Mouse (Mus musculus) CH12.LX (cell line): ENCODE data around the gene Mpz. TPM values are rescaled to one million over a fixed set of nuclear protein-coding genes. Genes with fewer than 3 reads are reported as not detected.

Source experiments
- DNase-seq: peaks from one replicate; pipeline ENCODE4 v3.0.0-alpha.2; 2013; ENCODE audit errors: extremely low read depth
- H3K27ac ChIP-seq: 2 replicates; pipeline ENCODE4 v1.5.1; 2012; ENCODE audit warnings: low read depth, mild to moderate bottlenecking, control low read depth, moderate library complexity; ENCODE audit not compliant: insufficient read depth
- H3K27me3 ChIP-seq: replicated peaks from 2 replicates; pipeline ENCODE3; 2012; ENCODE audit warnings: inconsistent platforms
- H3K36me3 ChIP-seq, 2 experiments: replicated peaks in 1 of 2; 2 replicates each; pipeline versions ENCODE3 to v1.6.1; 2012; ENCODE audit warnings: inconsistent platforms in 1 of 2, low read length in 1 of 2, mild to moderate bottlenecking in 1 of 2, mixed read lengths in 1 of 2, moderate library complexity in 1 of 2; ENCODE audit not compliant: control insufficient read depth in 1 of 2, insufficient read depth in 1 of 2
- H3K4me1 ChIP-seq, 2 experiments: 2 replicates each; pipeline ENCODE4 v1.6.1; 2012; ENCODE audit warnings: inconsistent platforms in 1 of 2, moderate library complexity in 1 of 2; ENCODE audit not compliant: insufficient read depth in 2 of 2, control insufficient read depth in 1 of 2
- H3K4me2 ChIP-seq: 2 replicates; pipeline ENCODE4 v1.6.1; 2012; ENCODE audit warnings: low read depth, mild to moderate bottlenecking, control low read depth; ENCODE audit not compliant: poor library complexity, insufficient read depth, severe bottlenecking
- H3K4me3 ChIP-seq, 3 experiments: fragments of 150-350 bp in 1 of 3; sonication (generic) in 1 of 3; replicated peaks in 1 of 3; 2 replicates each; pipeline versions ENCODE3 to v1.5.1; 2011 to 2012; ENCODE audit warnings: low read depth in 2 of 3, low read length in 2 of 3, mild to moderate bottlenecking in 2 of 3, moderate library complexity in 2 of 3, control low read depth in 1 of 3, improper control_type of control experiment in 1 of 3, inconsistent platforms in 1 of 3, mixed read lengths in 1 of 3; ENCODE audit not compliant: poor library complexity in 1 of 3
- H3K79me2 ChIP-seq: replicated peaks from 2 replicates; pipeline ENCODE4 v1.6.1; 2012; ENCODE audit warnings: mild to moderate bottlenecking, moderate library complexity; ENCODE audit not compliant: control insufficient read depth, poor library complexity, insufficient read depth, severe bottlenecking; ENCODE audit errors: extremely low read depth
- H3K9ac ChIP-seq: 2 replicates; pipeline ENCODE4 v1.6.1; 2012; ENCODE audit warnings: low read depth, mild to moderate bottlenecking, control low read depth, moderate library complexity; ENCODE audit not compliant: insufficient read depth
- H3K9me3 ChIP-seq: replicated peaks from 2 replicates; pipeline ENCODE3; 2012; ENCODE audit warnings: low read length, inconsistent platforms, mixed read lengths
- BHLHE40 ChIP-seq: IDR thresholded peaks from 2 replicates; pipeline ENCODE4 v1.6.1; 2011; ENCODE audit warnings: mild to moderate bottlenecking, low read depth, low read length, improper control_type of control experiment
- CHD1 ChIP-seq: IDR thresholded peaks from 2 replicates; pipeline ENCODE4 v1.6.1; 2012; ENCODE audit warnings: low read depth, low read length, improper control_type of control experiment, inconsistent platforms
- CHD2 ChIP-seq: IDR thresholded peaks from 2 replicates; pipeline ENCODE4 v1.6.1; 2011; ENCODE audit warnings: low read length, improper control_type of control experiment
- EP300 ChIP-seq: IDR thresholded peaks from 2 replicates; pipeline ENCODE4 v1.6.1; 2011; ENCODE audit warnings: low read length, improper control_type of control experiment
- GABPA ChIP-seq: IDR thresholded peaks from 2 replicates; pipeline ENCODE4 v1.6.1; 2012; ENCODE audit warnings: low read depth, low read length, improper control_type of control experiment, inconsistent platforms; ENCODE audit not compliant: insufficient replicate concordance
- HCFC1 ChIP-seq: IDR thresholded peaks from 2 replicates; pipeline ENCODE4 v1.6.1; 2012; ENCODE audit warnings: low read depth, mild to moderate bottlenecking, inconsistent platforms, low read length, improper control_type of control experiment
- IRF4 ChIP-seq: IDR thresholded peaks from 2 replicates; pipeline ENCODE4 v1.6.1; 2014; ENCODE audit warnings: low read depth, mild to moderate bottlenecking, inconsistent platforms, low read length, improper control_type of control experiment
- JUN ChIP-seq: IDR thresholded peaks from 2 replicates; pipeline ENCODE4 v1.6.1; 2011; ENCODE audit warnings: low read depth, mild to moderate bottlenecking, low read length, improper control_type of control experiment, moderate library complexity; ENCODE audit not compliant: insufficient read depth
- JUND ChIP-seq: conservative IDR thresholded peaks from 2 replicates; pipeline ENCODE4 v1.6.1; 2011; ENCODE audit warnings: low read depth, low read length, improper control_type of control experiment
- MEF2A ChIP-seq: IDR thresholded peaks from 2 replicates; pipeline ENCODE4 v1.6.1; 2014; ENCODE audit warnings: low read depth, mild to moderate bottlenecking, inconsistent platforms, low read length, improper control_type of control experiment, borderline replicate concordance
- MXI1 ChIP-seq: IDR thresholded peaks from 2 replicates; pipeline ENCODE4 v1.6.1; 2011; ENCODE audit warnings: mild to moderate bottlenecking, low read depth, low read length, improper control_type of control experiment
- NRF1 ChIP-seq: IDR thresholded peaks from 2 replicates; pipeline ENCODE4 v1.6.1; 2014; ENCODE audit warnings: low read depth, mild to moderate bottlenecking, inconsistent platforms, low read length, improper control_type of control experiment, moderate library complexity
- POLR2A ChIP-seq: IDR thresholded peaks from 2 replicates; pipeline ENCODE4 v1.6.1; 2011; ENCODE audit warnings: low read depth, mild to moderate bottlenecking, improper control_type of control experiment, low read length
- POLR2AphosphoS2 ChIP-seq: IDR thresholded peaks from 2 replicates; pipeline ENCODE4 v1.6.1; 2011; ENCODE audit warnings: low read depth, low read length, improper control_type of control experiment
- RAD21 ChIP-seq: IDR thresholded peaks from 2 replicates; pipeline ENCODE4 v1.6.1; 2011; ENCODE audit warnings: low read depth, mild to moderate bottlenecking, low read length, improper control_type of control experiment, moderate library complexity
- TBP ChIP-seq: conservative IDR thresholded peaks from 2 replicates; pipeline ENCODE4 v1.6.1; 2011; ENCODE audit warnings: low read depth, low read length, improper control_type of control experiment
- UBTF ChIP-seq: IDR thresholded peaks from 2 replicates; pipeline ENCODE4 v1.6.1; 2012; ENCODE audit warnings: low read depth, mild to moderate bottlenecking, inconsistent platforms, low read length, improper control_type of control experiment, moderate library complexity
- USF1 ChIP-seq: IDR thresholded peaks from 2 replicates; pipeline ENCODE4 v1.6.1; 2014; ENCODE audit warnings: low read depth, mild to moderate bottlenecking, inconsistent platforms, low read length, improper control_type of control experiment
- USF2 ChIP-seq: conservative IDR thresholded peaks from 2 replicates; pipeline ENCODE4 v1.6.1; 2011; ENCODE audit warnings: low read depth, low read length, improper control_type of control experiment
- ZKSCAN1 ChIP-seq: IDR thresholded peaks from 2 replicates; pipeline ENCODE4 v1.6.1; 2012; ENCODE audit warnings: low read depth, inconsistent platforms, low read length, improper control_type of control experiment, borderline replicate concordance
- ZNF384 ChIP-seq: IDR thresholded peaks from 2 replicates; pipeline ENCODE4 v1.6.1; 2012; ENCODE audit warnings: low read depth, low read length, improper control_type of control experiment, inconsistent platforms
- dilution Hi-C: fragments of 300-500 bp; cut with MboI; formaldehyde crosslinking; loops from 2 replicates; pipeline ENCODE4 v1.14.3; 2020; ENCODE audit warnings: low sequenced_read_pairs; ENCODE audit not compliant: extremely low pct_unique_long_range_greater_than_20kb, extremely low pct_ligation_motif_present
- in situ Hi-C: fragments of 300-500 bp; cut with MboI; formaldehyde crosslinking; loops from 3 replicates; pipeline ENCODE4 v1.14.3; 2019; ENCODE audit warnings: low sequenced_read_pairs, low pct_ligation_motif_present, low pct_unique_long_range_greater_than_20kb, mixed read lengths
- polyA plus RNA-seq: library from polyadenylated mRNA; unstranded; fragments of >175 nt; gene quantifications from 2 replicates; pipeline ENCODE4 v1.2.1, GENCODE M21; 2012; ENCODE audit warnings: low read depth; ENCODE audit not compliant: insufficient read length
- total RNA-seq, 2 experiments: library from RNA; depleted of rRNA; stranded (reverse); fragments of 300-350 nt in 1 of 2; fragments of >200 nt in 1 of 2; gene quantifications; 2 replicates each; pipeline ENCODE4 v1.2.3; 2012 to 2014

Gene Mpz
- total and polyA plus RNA-seq, 3 experiments = 0.21 to 0.49 TPM; not detected in 1

GRCm38 (mm10) chr1:171118996-171119395 lies 31.5 kb upstream of the Mpz start:
- in situ Hi-C loops = no loop called here
- DNase-seq = no peak
- H3K9ac ChIP-seq = no peak overlapping the region
- no peak overlapping the region for H3K4me2 ChIP-seq
- H3K27me3 ChIP-seq = no peaks in the 10 kb centered on the region
- no peak for TF ChIP-seq USF1
- no peak for TF ChIP-seq ZNF384
- no peak for TF ChIP-seq MXI1
- TF ChIP-seq, all 38 proteins: peak for 0
- Histone ChIP-seq H3K79me2 (no peaks in the 10 kb centered on the region), H3K27ac (no peak overlapping the region), H3K4me1 (peaks cover 7 to 16% of the 10 kb centered on the region in 2 experiments), H3K36me3 (no peaks in the 10 kb centered on the region), H3K9me3 (no peaks in the 10 kb centered on the region), H3K4me3 (no peak overlapping the region)
- dilution Hi-C loops = no loop called here

- no peaks in the 10 kb centered on the region for H3K79me2 ChIP-seq
- H3K4me1 ChIP-seq = peaks cover 7 to 15% of the 10 kb centered on the region in 2 experiments
- no peak overlapping the region for H3K9ac ChIP-seq
- H3K27ac ChIP-seq = no peak overlapping the region
- H3K27me3 ChIP-seq = no peaks in the 10 kb centered on the region
- no peaks in the 10 kb centered on the region for H3K36me3 ChIP-seq
- TF ChIP-seq USF1 (no peak), ZNF384 (no peak), CHD2 (no peak), ZKSCAN1 (no peak), GABPA (no peak), USF2 (no peak), BHLHE40 (no peak), EP300 (no peak)
- dilution Hi-C loops (no loop called here), in situ Hi-C loops (no loop called here)
- no peak overlapping the region for H3K4me3 ChIP-seq
- no peak for DNase-seq
- no peak overlapping the region for H3K4me2 ChIP-seq
- no peaks in the 10 kb centered on the region for H3K9me3 ChIP-seq
Measured at GRCm38 (mm10) chr1:171119405-171119804, 31.1 kb upstream of the Mpz start.

GRCm38 (mm10) chr1:171120893-171121292 lies 29.6 kb upstream of the Mpz start:
- no peak for DNase-seq
- Histone ChIP-seq H3K79me2 (no peaks in the 10 kb centered on the region), H3K27me3 (no peaks in the 10 kb centered on the region), H3K4me3 (no peak overlapping the region), H3K36me3 (peaks cover 0 to 2% of the 10 kb centered on the region in 2 experiments), H3K9me3 (no peaks in the 10 kb centered on the region), H3K9ac (no peak overlapping the region), H3K27ac (no peak overlapping the region), H3K4me1 (peaks cover 7 to 15% of the 10 kb centered on the region in 2 experiments), H3K4me2 (no peak overlapping the region)
- TF ChIP-seq USF1 (no peak), IRF4 (no peak), RAD21 (no peak), JUND (no peak), HCFC1 (no peak), POLR2AphosphoS2 (no peak), POLR2A (no peak), JUN (no peak), MEF2A (no peak), UBTF (no peak), TBP (no peak), NRF1 (no peak), BHLHE40 (no peak), CHD1 (no peak)
- in situ Hi-C loops (no loop called here), dilution Hi-C loops (no loop called here)
